Mouse (Mus musculus): ENCODE results near the gene Bdh1. TPM values are rescaled to one million over a fixed set of nuclear protein-coding genes. Genes with fewer than 3 reads are reported as not detected.

Bdh1 gene
- polyA plus RNA-seq, 1 experiment from 2014 or later: 327 TPM

- Histone ChIP-seq H3K4me2 (replicated peaks; ENCODE audit: low read depth) (no peak overlapping the region), H3K27ac (ENCODE audit: low read depth, low read length) (no peak overlapping the region), H3K9ac (ENCODE audit: low read depth, low read length) (no peak overlapping the region), H3K9me3 (ENCODE audit: control insufficient read depth) (no peaks in the 10 kb centered on the region), H3K36me3 (ENCODE audit: control insufficient read depth, insufficient read depth) (peaks cover 41% of the 10 kb centered on the region), H3K4me3 (ENCODE audit: low read depth, low read length) (no peak overlapping the region), H3K4me1 (replicated peaks; ENCODE audit: control insufficient read depth, insufficient read depth, low read length) (no peaks in the 10 kb centered on the region), H3K27me3 (replicated peaks; ENCODE audit: control insufficient read depth, insufficient read depth, low read length) (no peaks in the 10 kb centered on the region)
- 75% methylated on average over 6 of the region's 6 CpGs for WGBS
- no peak for TF ChIP-seq CTCF (IDR thresholded peaks at IDR 0.05; ENCODE audit: low read depth)
- no peak for ATAC-seq
These were observed 22.4 kb downstream of the Bdh1 start for GRCm38 (mm10) chr16:31444521-31444920.

GRCm38 (mm10) chr16:31446067-31446853 is 24.2 kb downstream of the Bdh1 start:
- H3K4me1 ChIP-seq (replicated peaks; ENCODE audit: control insufficient read depth, insufficient read depth, low read length): no peaks in the 10 kb centered on the region
- WGBS: 84% methylated on average over 15 of the region's 15 CpGs
- ATAC-seq: no peak
- TF ChIP-seq CTCF (IDR thresholded peaks at IDR 0.05; ENCODE audit: low read depth): no peak
- H3K4me2 ChIP-seq (replicated peaks; ENCODE audit: low read depth): no peak overlapping the region
- H3K27ac ChIP-seq (ENCODE audit: low read depth, low read length): no peak overlapping the region
- no peak overlapping the region for H3K4me3 ChIP-seq (ENCODE audit: low read depth, low read length)
- H3K27me3 ChIP-seq (replicated peaks; ENCODE audit: control insufficient read depth, insufficient read depth, low read length): no peaks in the 10 kb centered on the region
- H3K36me3 ChIP-seq (ENCODE audit: control insufficient read depth, insufficient read depth): peaks cover 50% of the 10 kb centered on the region
- H3K9me3 ChIP-seq (ENCODE audit: control insufficient read depth): no peaks in the 10 kb centered on the region
- H3K9ac ChIP-seq (ENCODE audit: low read depth, low read length): no peak overlapping the region

GRCm38 (mm10) chr16:31449973-31450372 is 27.9 kb downstream of the Bdh1 start:
- Histone ChIP-seq H3K4me1 (replicated peaks; ENCODE audit: control insufficient read depth, insufficient read depth, low read length) (peaks cover 14% of the 10 kb centered on the region), H3K27ac (ENCODE audit: low read depth, low read length) (no peak overlapping the region), H3K36me3 (ENCODE audit: control insufficient read depth, insufficient read depth) (peaks cover 49% of the 10 kb centered on the region), H3K4me3 (ENCODE audit: low read depth, low read length) (no peak overlapping the region), H3K4me2 (replicated peaks; ENCODE audit: low read depth) (no peak overlapping the region), H3K9ac (ENCODE audit: low read depth, low read length) (no peak overlapping the region), H3K9me3 (ENCODE audit: control insufficient read depth) (no peaks in the 10 kb centered on the region), H3K27me3 (replicated peaks; ENCODE audit: control insufficient read depth, insufficient read depth, low read length) (no peaks in the 10 kb centered on the region)
- WGBS: 91% methylated on average over 4 of the region's 4 CpGs
- no peak for TF ChIP-seq CTCF (IDR thresholded peaks at IDR 0.05; ENCODE audit: low read depth)
- no peak for ATAC-seq

- Histone ChIP-seq H3K4me2 (replicated peaks; ENCODE audit: low read depth) (no peak overlapping the region), H3K27me3 (replicated peaks; ENCODE audit: control insufficient read depth, insufficient read depth, low read length) (no peaks in the 10 kb centered on the region), H3K4me1 (replicated peaks; ENCODE audit: control insufficient read depth, insufficient read depth, low read length) (peaks cover 18% of the 10 kb centered on the region), H3K36me3 (ENCODE audit: control insufficient read depth, insufficient read depth) (peaks cover 51% of the 10 kb centered on the region), H3K4me3 (ENCODE audit: low read depth, low read length) (no peak overlapping the region), H3K9me3 (ENCODE audit: control insufficient read depth) (no peaks in the 10 kb centered on the region), H3K9ac (ENCODE audit: low read depth, low read length) (no peak overlapping the region), H3K27ac (ENCODE audit: low read depth, low read length) (no peak overlapping the region)
- WGBS: 43% methylated on average over 3 of the region's 3 CpGs
- ATAC-seq: no peak
- no peak for TF ChIP-seq CTCF (IDR thresholded peaks at IDR 0.05; ENCODE audit: low read depth)
These were observed 29.2 kb downstream of the Bdh1 start for GRCm38 (mm10) chr16:31451235-31451634.

DNA sequence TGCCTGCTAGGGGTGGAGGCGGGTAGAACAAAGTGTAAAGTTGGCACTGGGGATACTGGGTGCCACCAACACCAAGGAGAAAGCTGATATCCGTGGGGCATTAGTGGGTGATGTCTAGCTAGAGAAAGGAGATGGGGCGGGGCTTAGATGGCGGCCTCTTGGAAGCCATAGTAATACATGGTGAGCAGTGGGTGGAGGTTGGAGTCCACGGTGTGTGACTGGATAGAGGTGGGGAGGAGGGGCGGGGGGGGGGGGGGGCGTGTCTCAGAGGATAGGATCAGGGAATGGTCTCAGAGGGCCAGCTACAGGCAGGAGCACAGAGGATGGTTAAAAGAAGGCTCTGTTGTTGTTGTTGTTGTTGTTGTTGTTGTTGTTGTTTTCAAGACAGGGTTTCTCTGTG is 30.4 kb downstream of the Bdh1 start:
- no peak overlapping the region for H3K4me2 ChIP-seq (replicated peaks; ENCODE audit: low read depth)
- no peaks in the 10 kb centered on the region for H3K27me3 ChIP-seq (replicated peaks; ENCODE audit: control insufficient read depth, insufficient read depth, low read length)
- WGBS: 56% methylated on average over 6 of the region's 7 CpGs
- no peaks in the 10 kb centered on the region for H3K9me3 ChIP-seq (ENCODE audit: control insufficient read depth)
- peaks cover 18% of the 10 kb centered on the region for H3K4me1 ChIP-seq (replicated peaks; ENCODE audit: control insufficient read depth, insufficient read depth, low read length)
- H3K4me3 ChIP-seq (ENCODE audit: low read depth, low read length): no peak overlapping the region
- peaks cover 51% of the 10 kb centered on the region; the same call in 1 of the 2 replicates for H3K36me3 ChIP-seq (ENCODE audit: control insufficient read depth, insufficient read depth)
- TF ChIP-seq CTCF (IDR thresholded peaks at IDR 0.05; ENCODE audit: low read depth): no peak
- H3K27ac ChIP-seq (ENCODE audit: low read depth, low read length): peak overlapping the region; percentile 35; the same call in 1 of the 2 replicates
- peak; percentile 31; the same call in 1 of the 2 replicates for ATAC-seq
- H3K9ac ChIP-seq (ENCODE audit: low read depth, low read length): no peak overlapping the region

DNA sequence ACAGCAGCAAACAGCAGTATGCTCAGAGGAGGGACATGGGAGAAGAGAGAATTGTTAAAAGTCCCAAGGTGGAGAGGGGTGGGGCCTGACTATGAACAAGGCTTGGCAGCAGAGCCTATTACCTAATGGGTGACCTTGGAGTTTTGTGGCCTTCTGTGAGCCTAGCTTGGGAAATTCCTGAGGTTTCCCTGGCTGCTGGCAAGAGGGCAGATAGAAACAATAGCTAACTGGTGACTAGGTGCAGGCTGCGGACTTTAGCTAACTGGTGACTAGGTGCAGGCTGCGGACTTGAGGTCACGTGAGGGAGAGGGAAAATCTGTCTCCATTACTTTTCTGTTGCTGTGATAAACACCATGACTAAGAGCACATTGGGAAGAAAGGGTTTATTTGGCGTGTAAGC is 31.9 kb downstream of the Bdh1 start:
- no peak for TF ChIP-seq CTCF (IDR thresholded peaks at IDR 0.05; ENCODE audit: low read depth)
- Histone ChIP-seq H3K9me3 (ENCODE audit: control insufficient read depth) (no peaks in the 10 kb centered on the region), H3K9ac (ENCODE audit: low read depth, low read length) (no peak overlapping the region), H3K4me1 (replicated peaks; ENCODE audit: control insufficient read depth, insufficient read depth, low read length) (peaks cover 21% of the 10 kb centered on the region), H3K27ac (ENCODE audit: low read depth, low read length) (peak overlapping the region; percentile 77; the same call in 1 of the 2 replicates), H3K27me3 (replicated peaks; ENCODE audit: control insufficient read depth, insufficient read depth, low read length) (no peaks in the 10 kb centered on the region), H3K36me3 (ENCODE audit: control insufficient read depth, insufficient read depth) (peaks cover 42% of the 10 kb centered on the region; the same call in 1 of the 2 replicates), H3K4me3 (ENCODE audit: low read depth, low read length) (no peak overlapping the region), H3K4me2 (replicated peaks; ENCODE audit: low read depth) (no peak overlapping the region)
- ATAC-seq: peak; percentile 70
- WGBS: 46% methylated on average over 4 of the region's 4 CpGs

All from intestine, postnatal 0 days (tissue).